9 mouse cellular contexts compared by ENCODE assay signal in genomic region chr7:47014564-47015389, GRCm38 (mm10). TPM values are rescaled to one million over a fixed set of nuclear protein-coding genes. Genes with fewer than 3 reads are reported as not detected.
A peak's percentile ranks its signal among the peaks of the same experiment; 100 is the strongest.
DNase-seq lines count a peak whose midpoint lies in the region; ATAC-seq and TF ChIP-seq lines count a peak whose summit lies in the region.
"Had no signal": no experiment of that assay in that cellular context is flagged by ENCODE, and none has a peak within 500 bp of the region (broad histone marks: within the 10 kb centered on the region; RNA-seq: fewer than 3 reads in every experiment).

No protein-coding gene starts in this region.

- no peak for TF ChIP-seq POLR2A in bone marrow, adult 2 months (IDR thresholded peaks at IDR 0.05; ENCODE audit: borderline replicate concordance, control insufficient read depth, low read depth, low read length)

- no peak for TF ChIP-seq CTCF in bone marrow, adult 2 months (IDR thresholded peaks at IDR 0.05; ENCODE audit: control insufficient read depth, insufficient read depth, low read length)

- peak overlapping the region; percentile 25; the same call in 1 of the 2 replicates for H3K27ac ChIP-seq in hindbrain, embryonic 15.5 days (replicated peaks)
- H3K27ac ChIP-seq in hindbrain, embryonic 14.5 days = no peak overlapping the region
- H3K27ac ChIP-seq in bone marrow, adult 2 months (ENCODE audit: control insufficient read depth, insufficient read depth, low read depth, low read length, poor library complexity) = peak overlapping the region; percentile 75; the same call in 1 of the 2 replicates
- H3K27ac ChIP-seq in midbrain, embryonic 16.5 days (ENCODE audit: low read length) = no peak overlapping the region

- ATAC-seq in hindbrain, embryonic 15.5 days (ENCODE audit: low FRiP score, low read depth) = no peak
- no peak for ATAC-seq in hindbrain, embryonic 14.5 days (ENCODE audit: low FRiP score)
- no peak for ATAC-seq in midbrain, embryonic 16.5 days

- no peaks in the 10 kb centered on the region for H3K36me3 ChIP-seq in hindbrain, embryonic 15.5 days
- H3K36me3 ChIP-seq in hindbrain, embryonic 14.5 days (replicated peaks; ENCODE audit: control insufficient read depth, insufficient read depth) = no peaks in the 10 kb centered on the region
- H3K36me3 ChIP-seq in midbrain, embryonic 16.5 days (ENCODE audit: control insufficient read depth, insufficient read depth, low read length) = no peaks in the 10 kb centered on the region

- H3K4me2 ChIP-seq in hindbrain, embryonic 15.5 days = no peak overlapping the region
- H3K4me2 ChIP-seq in hindbrain, embryonic 14.5 days (replicated peaks) = no peak overlapping the region
- H3K4me2 ChIP-seq in midbrain, embryonic 16.5 days (ENCODE audit: low read length) = no peak overlapping the region

- H3K9me3 ChIP-seq in hindbrain, embryonic 15.5 days = no peaks in the 10 kb centered on the region
- H3K9me3 ChIP-seq in hindbrain, embryonic 14.5 days (ENCODE audit: control insufficient read depth, low read length) = no peaks in the 10 kb centered on the region
- no peaks in the 10 kb centered on the region for H3K9me3 ChIP-seq in midbrain, embryonic 16.5 days (replicated peaks; ENCODE audit: control insufficient read depth, low read length, poor library complexity, severe bottlenecking)

- H3K4me1 ChIP-seq in hindbrain, embryonic 15.5 days (replicated peaks) = peaks cover 13% of the 10 kb centered on the region
- H3K4me1 ChIP-seq in hindbrain, embryonic 14.5 days (replicated peaks; ENCODE audit: control insufficient read depth, insufficient read depth, low read length) = peaks cover 4% of the 10 kb centered on the region
- H3K4me1 ChIP-seq in bone marrow, adult 2 months (ENCODE audit: control insufficient read depth, insufficient read depth, low read length) = peaks cover 7% of the 10 kb centered on the region
- peaks cover 9% of the 10 kb centered on the region for H3K4me1 ChIP-seq in midbrain, embryonic 16.5 days (ENCODE audit: control insufficient read depth, insufficient read depth, low read length)

- DNase-seq in hindbrain, embryonic 14.5 days (ENCODE audit: low spot score) = no peak
- DNase-seq in heart, postnatal 10 days = peak; percentile 84 to 86
- peak; percentile 87 for DNase-seq in lung, postnatal 10 days
- no peak for DNase-seq in frontal cortex, postnatal 10 days (ENCODE audit: low spot score in 2 of 2)
- DNase-seq in c-Kit-positive CD71-positive TER-119-positive erythroid progenitor cells, embryonic 14.5 days (ENCODE audit: low spot score) = no peak

- 53% methylated on average over 11 of the region's 11 CpGs for WGBS in hindbrain, embryonic 15.5 days
- 48% methylated on average over 10 of the region's 11 CpGs for WGBS in hindbrain, embryonic 14.5 days
- WGBS in bone marrow, adult 2 months = 25% methylated on average over 10 of the region's 11 CpGs
- 52% methylated on average over 10 of the region's 11 CpGs for WGBS in midbrain, embryonic 16.5 days

- no peaks in the 10 kb centered on the region for H3K27me3 ChIP-seq in hindbrain, embryonic 15.5 days
- no peaks in the 10 kb centered on the region for H3K27me3 ChIP-seq in hindbrain, embryonic 14.5 days (ENCODE audit: control insufficient read depth, insufficient read depth, low read length)
- H3K27me3 ChIP-seq in midbrain, embryonic 16.5 days (ENCODE audit: control insufficient read depth, insufficient read depth, low read depth, low read length) = no peaks in the 10 kb centered on the region

- no peak overlapping the region for H3K9ac ChIP-seq in hindbrain, embryonic 15.5 days
- H3K9ac ChIP-seq in hindbrain, embryonic 14.5 days = no peak overlapping the region
- H3K9ac ChIP-seq in midbrain, embryonic 16.5 days (ENCODE audit: low read depth, low read length) = no peak overlapping the region

- no peak overlapping the region for H3K4me3 ChIP-seq in hindbrain, embryonic 15.5 days
- no peak overlapping the region for H3K4me3 ChIP-seq in hindbrain, embryonic 14.5 days (replicated peaks; ENCODE audit: low read length)
- H3K4me3 ChIP-seq in bone marrow, adult 2 months (replicated peaks; ENCODE audit: control insufficient read depth, low read depth, low read length) = no peak overlapping the region
- H3K4me3 ChIP-seq in midbrain, embryonic 16.5 days (ENCODE audit: low read depth, low read length) = no peak overlapping the region

- intact Hi-C loops in heart, postnatal 10 days (cut with DNase I) = loop anchor here (1.0 to 10.0 kb wide), 3 partner anchors 8 to 300 kb away; partner anchors contain the start of genes Gtf2h1, Hps5, Saa3 and Saal1

RNA-seq across cellular contexts. Expression of gene Spty2d1, which starts 6.6 kb away (rescaled TPM):
- 8.3 and 8.4 TPM in 2 replicates for polyA plus RNA-seq in hindbrain, embryonic 15.5 days (2015; fragmentation: Nextera tagmentation; extraction: Ambion mirVana)
- 7.7 and 8.0 TPM in 2 replicates for polyA plus RNA-seq in hindbrain, embryonic 14.5 days (2014; fragmentation: Nextera tagmentation; extraction: Ambion mirVana)
- polyA plus RNA-seq in bone marrow, adult 2 months (2011; ENCODE audit: insufficient read depth, insufficient read length, low replicate concordance, missing spikeins) = 6.9 and 12.9 TPM in 2 replicates
- total RNA-seq in heart, postnatal 10 days (2021) = 10 to 100 TPM; 12.5 to 13.8 TPM
- 7.4 and 8.5 TPM in 2 replicates for polyA plus RNA-seq in midbrain, embryonic 16.5 days (2015; fragmentation: Nextera tagmentation; extraction: Ambion mirVana)

RNA-seq across cellular contexts. Expression of gene Gm9999, which starts 31.4 kb away (rescaled TPM):
- not detected in 2 replicates for polyA plus RNA-seq in hindbrain, embryonic 15.5 days (2015; fragmentation: Nextera tagmentation; extraction: Ambion mirVana)
- not detected in 2 replicates for polyA plus RNA-seq in hindbrain, embryonic 14.5 days (2014; fragmentation: Nextera tagmentation; extraction: Ambion mirVana)
- polyA plus RNA-seq in bone marrow, adult 2 months (2011; ENCODE audit: insufficient read depth, insufficient read length, low replicate concordance, missing spikeins) = not detected in 2 replicates
- total RNA-seq in heart, postnatal 10 days (2021) = not detected
- not detected in 2 replicates for polyA plus RNA-seq in midbrain, embryonic 16.5 days (2015; fragmentation: Nextera tagmentation; extraction: Ambion mirVana)
- polyA plus RNA-seq: limb, embryonic 11.5 days had no signal

RNA-seq across cellular contexts. Expression of gene Tmem86a, which starts 35.6 kb away (rescaled TPM):
- 25.8 and 25.9 TPM in 2 replicates for polyA plus RNA-seq in hindbrain, embryonic 15.5 days (2015; fragmentation: Nextera tagmentation; extraction: Ambion mirVana)
- polyA plus RNA-seq in hindbrain, embryonic 14.5 days (2014; fragmentation: Nextera tagmentation; extraction: Ambion mirVana) = 21.0 and 22.1 TPM in 2 replicates
- 7.4 and 12.4 TPM in 2 replicates for polyA plus RNA-seq in bone marrow, adult 2 months (2011; ENCODE audit: insufficient read depth, insufficient read length, low replicate concordance, missing spikeins)
- 10 to 100 TPM; 33.8 to 37.3 TPM for total RNA-seq in heart, postnatal 10 days (2021)
- 22.9 and 24.1 TPM in 2 replicates for polyA plus RNA-seq in midbrain, embryonic 16.5 days (2015; fragmentation: Nextera tagmentation; extraction: Ambion mirVana)

RNA-seq across cellular contexts. Expression of gene Uevld, which starts 56.5 kb away (rescaled TPM):
- polyA plus RNA-seq in hindbrain, embryonic 15.5 days (2015; fragmentation: Nextera tagmentation; extraction: Ambion mirVana) = 4.5 and 5.6 TPM in 2 replicates
- 5.3 and 5.6 TPM in 2 replicates for polyA plus RNA-seq in hindbrain, embryonic 14.5 days (2014; fragmentation: Nextera tagmentation; extraction: Ambion mirVana)
- polyA plus RNA-seq in bone marrow, adult 2 months (2011; ENCODE audit: insufficient read depth, insufficient read length, low replicate concordance, missing spikeins) = 3.7 and 3.9 TPM in 2 replicates
- total RNA-seq in heart, postnatal 10 days (2021) = 10 to 100 TPM; 10.8 to 13.4 TPM
- 5.3 and 6.0 TPM in 2 replicates for polyA plus RNA-seq in midbrain, embryonic 16.5 days (2015; fragmentation: Nextera tagmentation; extraction: Ambion mirVana)

Comparison
In these comparisons a context has a peak if more than half of its experiments do, and no peak if none do; other contexts are left out.
1. H3K27ac ChIP-seq: peak in hindbrain, embryonic 15.5 days (single experiment) and bone marrow, adult 2 months (single experiment); none in hindbrain, embryonic 14.5 days (single experiment) and midbrain, embryonic 16.5 days (single experiment).
2. DNase-seq: peak in heart, postnatal 10 days (2 of 2) and lung, postnatal 10 days (single experiment); none in hindbrain, embryonic 14.5 days (single experiment), frontal cortex, postnatal 10 days (0 of 2) and c-Kit-positive CD71-positive TER-119-positive erythroid progenitor cells, embryonic 14.5 days (single experiment).